Mouse (Mus musculus) inflammation-experienced regulatory T-cells, adult 6 months (primary cell): ENCODE data around the gene Zfp628. TPM values are rescaled to one million over a fixed set of nuclear protein-coding genes. Genes with fewer than 3 reads are reported as not detected.
"Not testable (repeated sequence)": the region's sequence is repeated elsewhere in the genome, so short reads cannot be mapped to it uniquely, and the experiment has no call there.

Experiments used
- ATAC-seq: one replicate; pipeline ENCODE4 v1.8.0; 2017
- polyA plus RNA-seq, 3 experiments: library from polyadenylated mRNA; unstranded; fragments of 100-300 nt; shearing (Covaris generic); gene quantifications; one replicate each; pipeline ENCODE4 v1.2.1; 2017

The Zfp628 gene
- polyA plus RNA-seq, result 1 to 10 TPM in 2 of 3 experiments, under 1 TPM in 1; 0.93 to 1.8 (median 1.6) TPM

- peak; percentile 86 for ATAC-seq
Observed at GRCm38 (mm10) chr7:4915007-4915665, at the start of gene Zfp628. Zfp628 (plus strand) TSS chr7:4915217.

- peak; percentile 99 for ATAC-seq
Observed at GRCm38 (mm10) chr7:4865579-4866493, 49.2 kb upstream of the Zfp628 start.

GRCm38 (mm10) chr7:4866631-4867180 lies 48.3 kb upstream of the Zfp628 start:
- no peak for ATAC-seq

GRCm38 (mm10) chr7:4870133-4870532 lies 44.9 kb upstream of the Zfp628 start, which contains the start of gene Isoc2b:
Isoc2b (minus strand) TSS chr7:4870258.
- no peak for ATAC-seq

- ATAC-seq, result peak; percentile 100
Observed at GRCm38 (mm10) chr7:4876753-4877221, 38.2 kb upstream of the Zfp628 start, which contains the start of gene Isoc2a. Isoc2a (plus strand) TSS chr7:4877153.

GRCm38 (mm10) chr7:4877226-4877625 lies 37.8 kb upstream of the Zfp628 start:
- ATAC-seq, result peak; percentile 32

GRCm38 (mm10) chr7:4878186-4878585 lies 36.8 kb upstream of the Zfp628 start:
- no peak for ATAC-seq

GRCm38 (mm10) chr7:4879036-4879435 lies 36.0 kb upstream of the Zfp628 start:
- not testable (repeated sequence) for ATAC-seq

- no peak for ATAC-seq
Observed at GRCm38 (mm10) chr7:4886680-4887079, 28.3 kb upstream of the Zfp628 start.

GRCm38 (mm10) chr7:4895186-4895585 lies 19.8 kb upstream of the Zfp628 start:
- no peak for ATAC-seq

GRCm38 (mm10) chr7:4898851-4899648 lies 16.0 kb upstream of the Zfp628 start:
- ATAC-seq, result no peak

- ATAC-seq, result peak; percentile 38
Observed at GRCm38 (mm10) chr7:4899649-4900522, 15.1 kb upstream of the Zfp628 start.

GRCm38 (mm10) chr7:4900523-4900851 lies 14.5 kb upstream of the Zfp628 start:
- peak; percentile 21 for ATAC-seq

- ATAC-seq, result no peak
Observed at GRCm38 (mm10) chr7:4901171-4901570, 13.8 kb upstream of the Zfp628 start.

- no peak for ATAC-seq
Observed at GRCm38 (mm10) chr7:4902404-4902803, 12.6 kb upstream of the Zfp628 start.

GRCm38 (mm10) chr7:4906466-4906950 lies 8.5 kb upstream of the Zfp628 start, which contains the start of gene Gm36210:
Gm36210 (minus strand) TSS chr7:4906516.
- ATAC-seq, result no peak

- no peak for ATAC-seq
Observed at GRCm38 (mm10) chr7:4911561-4911960, 3.5 kb upstream of the Zfp628 start.

GRCm38 (mm10) chr7:4912248-4912647 lies 2.8 kb upstream of the Zfp628 start:
- no peak for ATAC-seq

GRCm38 (mm10) chr7:4915669-4916416 lies 826 bp downstream of the Zfp628 start:
- ATAC-seq, result peak; percentile 22

GRCm38 (mm10) chr7:4917494-4917893 lies 2.5 kb downstream of the Zfp628 start:
- no peak for ATAC-seq
